Mouse (Mus musculus): ENCODE data around the gene D630023F18Rik.

- TF ChIP-seq CTCF (IDR thresholded peaks at IDR 0.05; ENCODE audit: borderline replicate concordance, insufficient read depth, low read length) (no peak), POLR2A (IDR thresholded peaks at IDR 0.05; ENCODE audit: low read depth, low read length) (no peak)
Measured at GRCm38 (mm10) chr1:65154814-65155213, 31.8 kb upstream of the D630023F18Rik start.

Measured in embryonic fibroblast, embryonic 13.5 days (primary cell).